Mouse (Mus musculus): ENCODE measurements around the gene Dph3.
"Not testable (repeated sequence)": the region's sequence is repeated elsewhere in the genome, so short reads cannot be mapped to it uniquely, and the experiment has no call there.

Dph3 gene

GRCm38 (mm10) chr14:32085486-32086201, at the start of gene Dph3:
TSS of gene Dph3 (minus strand) at chr14:32085729.
- peak; percentile 98 for DNase-seq (ENCODE audit: low read depth)

GRCm38 (mm10) chr14:32134293-32134692, 48.8 kb upstream of the Dph3 start:
- no peak for DNase-seq (ENCODE audit: low read depth)

- DNase-seq (ENCODE audit: low read depth), result no peak
Measured at GRCm38 (mm10) chr14:32131836-32132235, 46.3 kb upstream of the Dph3 start.

GRCm38 (mm10) chr14:32128409-32128808, 42.9 kb upstream of the Dph3 start:
- no peak for DNase-seq (ENCODE audit: low read depth)

GRCm38 (mm10) chr14:32125256-32125655, 39.7 kb upstream of the Dph3 start:
- DNase-seq (ENCODE audit: low read depth), result not testable (repeated sequence)

- no peak for DNase-seq (ENCODE audit: low read depth)
Measured at GRCm38 (mm10) chr14:32124261-32124660, 38.7 kb upstream of the Dph3 start.

- DNase-seq (ENCODE audit: low read depth), result peak; percentile 64
Measured at GRCm38 (mm10) chr14:32121920-32122315, 36.4 kb upstream of the Dph3 start.

- no peak for DNase-seq (ENCODE audit: low read depth)
Measured at GRCm38 (mm10) chr14:32120940-32121919, 35.7 kb upstream of the Dph3 start.

GRCm38 (mm10) chr14:32112124-32112523, 26.6 kb upstream of the Dph3 start:
- DNase-seq (ENCODE audit: low read depth), result peak; percentile 7

- DNase-seq (ENCODE audit: low read depth), result no peak
Measured at GRCm38 (mm10) chr14:32106911-32107310, 21.4 kb upstream of the Dph3 start.

- DNase-seq (ENCODE audit: low read depth), result no peak
Measured at GRCm38 (mm10) chr14:32105663-32106062, 20.1 kb upstream of the Dph3 start.

- DNase-seq (ENCODE audit: low read depth), result no peak
Measured at GRCm38 (mm10) chr14:32103556-32103955, 18.0 kb upstream of the Dph3 start.

- no peak for DNase-seq (ENCODE audit: low read depth)
Measured at GRCm38 (mm10) chr14:32098951-32099350, 13.4 kb upstream of the Dph3 start.

GRCm38 (mm10) chr14:32097691-32098090, 12.2 kb upstream of the Dph3 start:
- DNase-seq (ENCODE audit: low read depth), result no peak

- no peak for DNase-seq (ENCODE audit: low read depth)
Measured at GRCm38 (mm10) chr14:32096740-32097139, 11.2 kb upstream of the Dph3 start.

- no peak for DNase-seq (ENCODE audit: low read depth)
Measured at GRCm38 (mm10) chr14:32095646-32096045, 10.1 kb upstream of the Dph3 start.

GRCm38 (mm10) chr14:32093500-32094117, 8.1 kb upstream of the Dph3 start:
- no peak for DNase-seq (ENCODE audit: low read depth)

GRCm38 (mm10) chr14:32093018-32093417, 7.5 kb upstream of the Dph3 start:
- no peak for DNase-seq (ENCODE audit: low read depth)

- no peak for DNase-seq (ENCODE audit: low read depth)
Measured at GRCm38 (mm10) chr14:32091704-32092103, 6.2 kb upstream of the Dph3 start.

- no peak for DNase-seq (ENCODE audit: low read depth)
Measured at GRCm38 (mm10) chr14:32091124-32091523, 5.6 kb upstream of the Dph3 start.

GRCm38 (mm10) chr14:32087584-32088248, 2.2 kb upstream of the Dph3 start:
- not testable (repeated sequence) for DNase-seq (ENCODE audit: low read depth)

GRCm38 (mm10) chr14:32086226-32086625, 697 bp upstream of the Dph3 start:
- peak; percentile 54 for DNase-seq (ENCODE audit: low read depth)
